Mouse (Mus musculus) right cerebral cortex, postnatal 14 days (tissue): Measurements from ENCODE around the gene Rab6a.
A peak's percentile ranks its signal among the peaks of the same experiment; 100 is the strongest.

Experiments used
- DNase-seq: peaks from one replicate; pipeline ENCODE4 v3.0.0; 2022

Rab6a gene

DNA sequence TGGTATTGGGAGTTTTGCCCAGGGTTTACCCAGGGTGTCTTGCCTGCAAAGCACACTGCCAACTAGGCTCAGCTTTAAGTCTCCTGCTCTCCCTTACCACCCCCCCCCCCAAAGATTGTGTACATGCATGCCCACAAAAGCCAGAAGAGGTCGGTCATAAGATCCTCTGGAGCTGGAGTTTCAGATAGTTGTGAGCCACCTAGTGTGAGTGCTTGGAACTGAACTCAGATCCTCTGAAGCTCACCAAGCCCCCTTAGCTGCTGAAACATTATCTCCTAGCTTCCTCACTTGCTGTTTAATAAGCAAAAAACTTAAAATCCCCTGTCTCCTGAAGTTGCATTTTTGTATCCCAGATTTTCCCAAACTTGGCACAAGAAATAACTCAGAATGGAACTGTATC, 30.4 kb downstream of the Rab6a start:
- DNase-seq, result no peak

DNA sequence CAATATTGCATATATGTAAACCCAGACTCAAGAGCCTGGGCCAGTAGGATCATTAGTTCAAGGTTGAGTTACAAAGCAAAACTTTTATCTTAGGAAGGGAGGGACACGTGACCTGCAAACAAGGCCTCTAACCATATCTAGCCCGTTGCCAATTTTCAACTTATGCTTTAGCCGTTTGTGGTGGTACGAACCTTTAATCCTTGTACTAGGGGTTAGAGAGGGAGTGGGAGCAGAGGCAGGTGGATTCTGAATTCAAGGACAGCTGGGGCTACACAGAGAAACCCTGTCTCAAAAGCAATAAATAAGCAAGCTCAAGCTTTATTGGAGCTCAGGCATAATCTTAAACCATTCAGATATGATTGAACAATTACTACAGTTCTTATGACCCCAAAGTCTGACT, 35.2 kb downstream of the Rab6a start:
- no peak for DNase-seq

DNA sequence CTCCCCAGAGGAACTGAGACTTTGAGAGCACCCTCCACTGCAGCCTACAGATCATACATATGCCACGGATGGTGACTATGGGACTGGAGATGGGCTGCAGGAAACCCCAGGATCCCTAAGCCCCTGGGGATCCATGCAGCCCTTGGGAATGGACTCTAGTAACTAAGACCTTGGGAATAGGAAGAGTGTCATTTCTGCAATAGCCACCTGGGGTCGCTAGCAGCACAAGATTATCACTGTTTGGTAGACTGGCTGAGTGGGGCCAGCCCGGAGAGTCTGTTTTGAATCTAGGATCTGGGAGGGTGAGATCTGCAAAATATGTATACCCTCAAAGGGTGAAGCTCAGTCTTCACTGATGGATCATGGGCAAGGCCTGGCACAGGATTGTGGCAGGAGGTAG, 37.9 kb downstream of the Rab6a start:
- peak; percentile 71 for DNase-seq

DNA sequence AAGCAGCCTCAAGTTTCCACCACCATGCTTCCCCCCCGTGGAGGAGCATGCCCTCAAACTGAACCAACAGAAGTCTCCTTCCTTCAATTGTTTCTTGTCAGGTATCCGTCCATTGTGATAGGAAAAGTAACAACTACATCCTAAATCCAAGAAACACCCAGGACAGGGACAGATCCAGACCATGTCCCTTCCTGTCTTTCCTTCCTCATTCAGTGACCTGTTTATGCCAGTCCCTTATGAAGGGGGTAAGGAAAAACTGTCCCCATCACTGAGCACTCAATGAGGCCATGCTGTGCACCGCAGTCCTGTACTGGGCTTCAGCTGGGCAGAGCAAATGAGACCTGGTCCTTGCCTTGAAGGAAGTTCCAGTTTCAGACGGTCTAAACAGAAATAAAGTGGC, 41.9 kb downstream of the Rab6a start:
- DNase-seq, result no peak

DNA sequence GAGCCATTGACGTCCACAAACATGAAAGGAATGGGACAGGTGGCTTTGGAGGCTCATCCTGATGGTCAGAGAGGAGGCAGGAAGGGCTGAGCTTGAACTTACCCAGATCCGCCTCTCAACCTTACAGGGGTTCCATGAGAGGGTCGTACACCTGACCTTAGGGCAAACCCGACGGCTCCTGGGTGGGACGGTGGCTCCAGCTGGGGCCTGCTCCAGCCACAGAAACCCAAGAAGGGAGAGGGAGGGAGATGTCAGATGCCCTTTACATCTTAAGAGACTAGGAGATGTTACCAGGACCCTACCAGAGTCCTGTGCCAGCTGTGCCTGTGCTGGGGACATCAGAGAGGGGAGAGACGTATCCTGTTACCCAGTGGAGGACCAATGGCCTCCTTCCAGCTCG, 42.6 kb downstream of the Rab6a start:
- DNase-seq, result no peak

DNA sequence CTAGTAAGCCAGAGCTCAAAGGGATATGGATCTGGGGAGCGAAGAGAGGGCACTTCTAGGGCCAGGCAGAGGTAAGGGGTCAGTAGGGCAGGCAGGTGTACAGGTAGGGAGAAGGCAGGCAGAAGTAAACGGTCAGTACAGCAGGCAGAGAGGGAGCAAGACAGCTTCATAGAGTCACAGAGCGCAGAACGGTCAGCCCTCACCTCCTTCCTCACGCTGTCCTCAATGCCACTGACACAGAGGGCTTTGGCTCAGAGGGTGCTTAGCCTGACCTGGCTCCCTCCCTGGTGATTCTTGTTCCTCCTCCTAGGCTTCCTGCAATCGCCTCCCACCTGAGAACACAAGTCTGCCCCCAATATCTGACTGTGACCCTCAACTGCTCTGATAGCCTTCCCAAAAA, 43.2 kb downstream of the Rab6a start:
- no peak for DNase-seq

DNA sequence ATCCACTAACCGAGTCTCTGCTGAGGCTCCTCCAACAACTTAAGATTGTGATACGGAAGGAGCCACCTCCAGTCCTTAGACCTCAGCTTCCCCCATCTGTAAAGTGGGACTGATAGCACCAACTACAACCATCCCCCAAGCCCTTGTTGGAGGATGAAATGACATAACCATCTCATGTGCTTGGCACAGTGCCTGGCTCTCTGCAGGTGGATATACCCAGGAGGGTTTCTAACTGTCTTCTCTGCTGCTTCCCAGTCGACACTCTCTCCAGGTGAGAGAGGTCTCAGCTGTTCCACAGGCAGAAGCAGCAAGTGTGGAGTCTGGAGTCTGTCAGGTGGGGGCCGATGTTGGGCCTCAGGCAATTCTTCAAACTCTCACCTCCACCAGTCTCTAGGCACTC, 43.8 kb downstream of the Rab6a start:
- DNase-seq, result no peak

DNA sequence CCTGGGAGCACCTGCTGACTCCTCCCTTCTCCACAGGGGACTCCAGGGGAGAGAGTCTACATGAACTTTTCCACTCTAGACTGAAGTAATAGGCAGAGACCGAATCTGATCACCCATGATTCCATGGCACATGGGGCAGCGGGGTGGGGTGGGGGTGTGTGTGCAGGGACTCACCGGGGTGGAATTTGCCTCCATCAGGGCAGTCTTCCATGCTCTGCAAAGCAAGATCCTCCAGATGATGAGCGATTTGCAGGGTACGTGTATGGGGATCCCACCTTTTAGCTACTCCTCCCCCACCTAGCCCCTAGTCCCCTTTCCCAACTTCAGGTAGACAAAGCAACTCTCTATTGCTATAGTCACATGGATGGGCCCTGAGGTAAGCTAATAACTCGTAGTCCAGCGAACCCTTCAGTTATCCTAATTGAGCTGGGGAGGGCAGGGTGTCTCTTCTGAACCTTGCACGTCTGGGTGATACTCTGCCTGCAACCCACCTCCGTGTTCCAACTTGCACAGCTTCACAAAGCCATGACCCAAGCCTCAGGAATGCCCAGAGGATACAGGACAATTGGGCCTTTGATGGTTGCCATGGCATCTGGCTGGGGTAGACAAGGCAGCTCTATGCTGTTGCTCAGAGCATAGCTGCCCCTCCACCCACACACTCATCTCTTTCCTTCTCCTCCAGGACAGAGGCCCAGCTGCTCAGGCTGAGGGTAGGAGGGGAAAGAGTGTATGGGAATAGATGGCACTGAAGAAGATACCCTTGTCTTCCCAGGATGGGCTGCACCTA, 46.5 kb downstream of the Rab6a start:
- DNase-seq, result peak; percentile 37

DNA sequence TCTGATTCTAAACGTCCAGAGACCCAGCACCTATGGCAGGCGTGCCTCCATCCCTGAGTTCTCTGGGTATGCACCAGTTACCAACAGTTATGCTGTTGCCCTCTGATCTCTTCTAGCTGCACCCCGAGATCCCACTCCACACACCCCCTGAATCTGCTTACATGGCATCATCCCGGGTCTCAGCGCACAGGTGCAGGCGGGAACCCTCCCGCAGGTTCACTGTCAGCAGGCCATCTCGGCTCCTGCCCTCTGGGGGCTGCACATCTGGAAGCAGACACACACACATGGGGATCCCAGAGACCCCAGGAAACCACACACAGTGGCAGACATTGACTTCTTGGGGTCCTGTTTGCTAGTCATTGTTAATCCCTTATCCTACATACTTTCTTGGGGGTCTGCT, 47.2 kb downstream of the Rab6a start:
- DNase-seq, result no peak

DNA sequence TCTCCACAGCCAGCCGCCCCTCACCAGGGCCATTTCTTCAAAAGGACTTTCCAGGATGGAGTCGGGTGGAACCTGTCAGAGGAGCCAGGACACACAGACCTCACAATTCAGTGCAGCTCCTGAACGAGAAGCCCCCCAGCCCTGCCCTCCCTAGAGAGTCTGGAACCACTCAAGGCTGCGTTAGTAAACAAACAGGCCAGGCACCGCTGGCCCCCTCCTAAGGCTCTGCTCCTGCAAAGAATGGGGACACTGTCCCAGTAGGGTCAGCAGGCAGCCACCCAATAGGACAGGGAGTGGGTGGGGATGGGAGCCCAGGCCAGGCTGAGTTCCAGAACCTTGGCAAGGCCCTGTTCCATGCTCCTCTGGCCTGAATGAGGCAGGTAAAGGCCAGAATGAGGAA, 49.5 kb downstream of the Rab6a start:
- no peak for DNase-seq

DNA sequence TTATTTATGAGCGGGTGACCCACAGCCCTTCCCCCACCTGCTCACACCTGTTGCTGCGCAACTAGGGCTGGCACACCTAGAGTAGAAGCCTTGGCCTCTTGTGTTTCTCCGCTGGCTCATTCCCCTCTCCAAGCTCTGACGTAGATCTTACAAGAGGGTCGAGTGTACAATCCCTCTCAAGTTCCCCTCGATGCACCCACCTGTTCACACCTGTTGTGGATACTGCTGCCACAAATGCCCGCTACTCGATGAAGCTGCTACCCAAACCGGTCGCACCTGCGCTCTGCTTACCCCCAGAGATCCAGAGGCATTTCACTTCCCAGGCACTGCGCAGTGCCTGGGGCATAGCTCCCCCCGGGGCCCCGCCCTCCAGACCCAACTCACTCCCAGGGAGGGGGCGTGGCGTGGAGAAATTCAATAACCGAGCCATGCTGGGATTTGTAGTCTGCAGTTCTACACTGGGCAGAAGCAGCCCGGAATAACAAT, 50.9 kb downstream of the Rab6a start:
- peak; percentile 45 for DNase-seq

DNA sequence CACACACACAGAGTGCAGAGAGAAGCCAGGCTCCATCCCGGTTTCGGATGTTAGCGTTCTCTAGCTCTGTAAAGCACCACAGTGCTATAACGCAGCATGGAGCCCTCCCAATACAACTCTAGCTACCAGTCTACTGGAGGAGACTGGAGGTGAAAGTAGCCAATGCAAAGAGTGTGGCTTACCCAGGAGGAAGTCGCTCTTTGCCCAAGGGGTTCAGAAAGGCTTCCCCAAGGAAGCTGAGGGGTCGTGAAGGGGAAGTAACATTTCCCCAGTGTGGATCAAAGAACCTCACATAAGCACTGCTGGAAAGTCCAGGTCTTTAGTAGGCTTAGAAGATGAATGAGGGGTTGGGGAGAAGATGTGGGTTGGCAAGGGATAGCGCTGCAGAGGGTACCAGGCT, 54.1 kb downstream of the Rab6a start:
- DNase-seq, result no peak

DNA sequence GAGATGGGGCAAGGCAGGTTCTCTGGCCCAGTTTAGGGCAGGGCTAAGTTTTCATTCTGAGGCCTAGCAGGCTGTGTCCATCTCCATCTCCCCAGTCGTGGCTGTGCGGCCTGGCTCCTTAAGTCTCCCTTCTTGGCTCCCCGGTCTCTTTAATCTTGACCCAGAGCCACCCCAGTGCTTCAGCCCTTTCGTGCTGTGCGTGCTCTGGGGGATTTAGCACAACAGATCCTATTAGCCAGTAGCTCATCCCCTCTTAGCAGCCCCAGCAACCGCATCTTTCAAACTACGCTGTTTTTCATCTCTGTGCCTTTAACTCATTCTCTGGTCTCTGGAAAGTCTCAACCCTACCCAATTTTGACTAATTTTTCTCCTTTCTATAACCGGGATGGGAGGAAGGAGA, 55.0 kb downstream of the Rab6a start, which contains the start of gene Plekhb1:
Plekhb1 (minus strand) TSS at position 184 of the 400 bp plus-strand sequence.
- no peak for DNase-seq

DNA sequence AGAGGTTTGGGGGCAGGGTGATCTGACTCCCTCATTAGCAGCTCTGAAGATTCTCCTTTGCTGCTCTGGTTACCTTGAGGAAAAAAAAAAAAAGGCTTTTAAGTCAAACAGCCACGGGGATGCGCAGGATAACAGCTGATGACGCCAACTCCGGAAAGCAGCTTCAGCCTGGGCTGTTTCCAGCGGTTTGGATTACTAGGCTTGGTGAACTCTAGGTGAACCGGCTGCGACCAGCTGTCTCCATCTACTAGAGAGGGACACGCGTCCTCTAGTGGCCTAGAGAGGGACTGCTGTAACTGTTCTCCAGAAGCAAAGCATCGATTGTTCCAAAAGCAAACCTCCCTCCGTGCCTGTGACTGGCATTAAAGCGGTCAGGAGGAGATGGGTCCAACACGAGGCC, 56.0 kb downstream of the Rab6a start:
- DNase-seq, result peak; percentile 95

DNA sequence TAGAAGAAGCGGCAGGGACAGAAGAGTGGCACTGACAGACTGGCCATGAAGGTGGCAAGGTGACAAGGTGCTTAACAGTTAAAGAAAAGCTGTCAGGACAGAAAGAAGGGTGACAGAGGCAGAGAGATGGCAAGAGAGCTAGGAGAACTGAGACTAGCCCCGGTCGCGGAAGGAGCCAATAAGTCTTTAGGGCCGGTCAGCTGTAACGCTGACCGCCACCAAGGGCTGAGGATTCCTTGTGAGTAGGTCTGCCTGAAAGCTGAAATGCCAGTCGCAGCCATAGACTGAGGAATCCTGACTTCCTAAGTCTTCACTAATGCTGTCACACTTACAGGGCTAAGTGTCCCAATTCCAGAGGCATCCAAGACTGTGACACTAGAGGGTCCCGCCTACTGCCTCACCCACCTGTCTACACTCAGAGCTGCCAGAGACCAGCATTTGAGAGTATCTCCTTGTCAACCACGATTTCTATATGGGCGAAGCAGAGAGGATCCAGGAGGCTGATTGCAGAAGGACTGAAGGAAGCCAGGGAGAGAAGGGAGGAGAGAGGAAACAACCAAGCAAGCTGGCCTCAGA, 56.6 kb downstream of the Rab6a start:
- no peak for DNase-seq

DNA sequence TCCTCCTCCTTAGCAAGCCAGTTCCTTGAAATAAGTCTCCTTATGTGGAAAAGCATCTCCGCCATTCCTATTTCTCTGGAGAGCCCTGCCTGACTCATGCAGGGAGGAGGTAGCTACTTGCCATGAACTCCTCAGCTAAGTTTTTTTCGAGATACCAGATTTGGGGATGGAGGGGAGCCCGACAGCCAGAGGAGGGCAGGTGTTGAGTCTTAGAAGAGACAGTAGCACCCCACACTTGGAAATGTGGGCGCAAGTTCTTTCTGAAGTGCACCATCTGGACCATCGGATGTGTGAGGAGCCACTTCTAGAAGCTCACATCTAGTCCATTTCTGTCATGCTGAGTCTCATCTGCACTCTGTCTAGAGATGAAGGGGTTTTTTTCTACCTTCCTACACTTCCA, 63.4 kb downstream of the Rab6a start:
- DNase-seq, result no peak

DNA sequence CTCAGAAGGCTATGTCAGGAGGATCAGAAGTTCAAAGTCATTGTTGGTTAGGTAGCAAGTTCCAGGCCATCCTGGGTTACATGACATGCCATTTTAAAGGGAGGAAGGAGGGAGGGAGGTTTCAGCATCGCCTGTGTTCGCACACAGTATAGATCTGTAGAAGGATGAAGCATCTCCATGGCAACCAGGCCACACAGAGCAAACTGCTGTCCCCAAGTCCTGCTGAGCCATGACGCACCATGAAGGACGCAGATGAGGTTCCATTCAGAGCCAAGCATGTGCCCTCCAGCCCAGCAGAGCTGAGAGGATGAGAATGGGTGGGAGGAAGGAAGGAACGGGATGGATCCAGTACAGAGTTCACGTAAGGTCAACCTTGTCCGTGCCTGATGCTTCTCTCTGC, 66.2 kb downstream of the Rab6a start:
- no peak for DNase-seq

DNA sequence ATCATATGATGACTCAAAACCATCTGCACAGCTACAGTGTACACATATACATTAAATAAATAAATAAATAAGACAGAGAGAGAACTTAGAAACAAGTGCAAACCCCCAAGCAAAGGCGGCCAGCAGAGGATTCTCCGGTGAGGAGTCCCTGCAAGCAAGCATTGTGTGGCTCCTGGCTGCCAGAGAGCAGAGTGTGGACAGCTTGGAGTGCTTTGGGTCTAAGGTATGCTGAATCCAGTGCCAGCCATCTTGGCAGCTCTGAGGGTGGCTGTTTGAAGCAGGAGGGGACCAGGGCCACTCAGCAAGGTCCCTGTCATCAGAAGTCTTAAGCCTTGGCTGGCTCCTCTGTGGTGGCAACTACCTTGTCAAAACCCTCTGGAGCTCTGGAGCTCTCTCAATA, 67.7 kb downstream of the Rab6a start:
- no peak for DNase-seq

DNA sequence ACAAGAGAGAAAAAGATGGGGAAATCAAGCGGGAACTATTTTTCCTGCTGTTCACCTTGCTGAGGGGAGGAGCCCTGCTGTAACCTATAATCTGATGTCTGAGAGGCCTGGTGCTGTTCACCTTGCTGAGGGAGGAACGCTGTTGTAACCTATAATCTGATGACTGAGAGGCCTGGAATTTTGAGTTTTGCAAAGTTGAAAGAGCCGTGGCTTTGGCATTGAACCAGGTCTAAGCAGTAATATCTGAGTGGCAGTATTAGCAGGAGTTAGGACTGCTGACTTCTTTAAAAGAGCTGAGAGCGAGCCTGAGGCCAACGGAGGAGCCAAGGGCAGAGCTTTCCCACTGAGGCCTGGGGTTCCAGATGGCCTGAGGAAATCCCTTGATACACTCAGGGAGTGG, 70.8 kb downstream of the Rab6a start:
- DNase-seq, result no peak

DNA sequence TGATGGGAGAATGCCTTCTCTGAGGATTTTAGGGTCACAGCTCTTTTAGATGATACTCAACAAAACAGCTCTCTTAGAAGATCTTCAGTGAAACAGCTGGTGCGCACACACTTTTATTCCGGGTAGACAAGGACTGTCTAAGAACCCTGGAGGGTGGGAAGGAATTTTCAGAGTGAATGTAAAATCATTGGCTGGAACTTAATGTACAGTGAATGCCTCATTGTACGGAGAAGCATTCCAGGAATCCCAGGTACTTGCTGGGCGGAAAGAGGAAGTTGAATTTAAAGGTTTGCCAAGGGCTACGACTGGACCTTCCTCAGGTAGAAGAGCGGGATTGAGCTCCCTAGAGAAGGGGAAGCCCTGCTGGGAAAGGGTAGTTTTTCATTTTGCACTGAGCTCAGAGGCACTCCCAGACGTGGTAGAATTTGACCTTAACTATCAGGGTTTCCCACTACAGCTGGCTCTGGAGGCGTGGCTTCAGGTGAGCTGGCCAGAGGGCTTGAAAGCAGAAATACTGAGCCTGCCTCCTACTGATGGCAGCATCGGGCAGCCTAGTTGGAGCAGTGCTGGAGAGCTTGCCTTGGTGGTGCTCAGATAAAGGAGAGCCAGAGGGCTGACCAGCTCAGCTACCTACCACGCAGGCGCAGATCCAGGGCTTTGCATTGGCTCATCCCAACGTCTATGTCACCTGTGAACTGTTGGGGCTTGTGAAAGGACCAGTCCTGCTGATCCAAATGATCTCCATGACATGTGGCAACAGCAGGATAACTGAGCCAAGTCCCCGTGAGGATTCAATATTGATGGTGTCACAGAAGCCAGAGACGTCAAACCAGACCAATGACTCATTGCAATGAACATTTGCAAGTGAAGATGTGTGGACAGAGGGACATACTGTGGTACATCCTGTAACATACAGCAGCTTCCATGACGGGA, 72.0 kb downstream of the Rab6a start:
- DNase-seq, result no peak

DNA sequence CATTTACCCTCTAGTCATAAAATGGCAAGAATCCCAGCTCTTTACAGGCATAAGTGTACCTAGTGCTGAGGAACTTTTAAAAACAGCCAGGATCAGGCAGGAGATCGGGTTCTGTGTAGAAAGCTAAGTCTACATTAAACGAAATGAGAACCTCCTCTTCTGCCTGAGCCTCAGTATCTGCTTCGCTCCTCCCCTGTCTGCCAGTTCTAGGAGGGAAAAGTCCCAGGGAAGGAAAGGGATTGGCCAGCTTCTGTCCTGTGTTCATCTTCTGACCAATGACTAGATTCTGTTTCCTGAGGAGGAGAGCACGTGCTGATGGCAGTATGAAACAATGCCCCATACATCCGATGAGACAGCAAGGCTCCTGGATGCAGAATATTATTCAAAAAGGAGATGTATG, 73.9 kb downstream of the Rab6a start:
- no peak for DNase-seq

DNA sequence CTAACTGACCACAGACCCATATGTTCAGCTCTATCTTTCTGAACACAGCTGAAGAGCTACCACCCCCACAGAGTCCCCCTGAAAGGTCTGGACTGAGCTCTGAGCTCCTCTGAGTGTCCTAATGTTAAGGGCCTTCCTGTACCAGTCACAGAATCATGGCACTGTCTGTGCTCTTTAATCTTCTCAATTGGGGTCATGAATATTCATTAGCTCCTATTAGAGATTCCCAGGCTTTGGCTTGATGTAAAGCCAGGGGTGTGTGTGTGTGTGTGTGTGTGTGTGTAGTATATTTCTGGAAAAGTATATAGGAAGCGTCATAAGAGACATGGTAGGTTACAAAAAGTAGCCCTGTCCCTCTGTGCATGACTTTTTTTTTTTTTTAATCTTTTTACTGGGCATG, 76.0 kb downstream of the Rab6a start:
- DNase-seq, result no peak

DNA sequence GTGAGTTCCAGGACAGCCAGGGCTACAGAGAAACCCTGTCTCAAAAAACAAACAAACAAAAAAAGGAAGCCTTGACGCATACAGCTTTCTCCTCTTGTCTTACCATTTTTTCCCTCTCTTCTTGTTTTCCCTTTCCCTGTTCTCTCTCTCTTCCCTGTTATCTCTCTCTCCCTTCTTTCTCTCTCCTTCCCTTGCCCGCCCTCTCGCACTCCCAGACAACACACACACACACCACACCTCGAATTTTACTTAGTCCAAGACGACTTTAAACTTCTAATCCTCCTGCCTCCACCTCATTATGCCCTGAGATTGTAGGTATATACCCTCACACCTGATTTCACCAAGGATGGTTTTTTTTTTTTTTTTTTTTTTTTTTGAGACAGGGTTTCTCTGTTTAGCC, 76.9 kb downstream of the Rab6a start:
- DNase-seq, result no peak

DNA sequence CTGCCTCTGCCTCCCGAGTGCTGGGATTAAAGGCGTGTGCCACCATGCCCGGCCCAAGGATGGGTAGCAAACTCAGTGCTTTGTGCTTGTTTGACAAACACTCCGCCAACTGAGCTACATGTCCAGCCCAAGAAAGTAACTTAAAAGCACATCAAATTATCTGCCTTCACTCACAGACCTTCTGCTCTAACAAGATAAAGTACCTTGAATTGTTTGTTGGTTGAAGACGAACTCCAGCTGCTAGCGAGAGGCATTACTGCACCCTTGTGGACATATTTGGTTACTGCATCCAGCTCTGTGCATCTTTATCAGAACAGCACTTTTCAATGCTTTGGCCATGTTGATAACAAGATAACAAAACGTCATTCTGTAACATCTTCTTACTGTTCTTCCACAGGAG, 77.3 kb downstream of the Rab6a start:
- peak; percentile 69 for DNase-seq
